Mouse (Mus musculus) adrenal gland, postnatal 4 days (tissue): ENCODE measurements around the gene Nipal3. TPM values are rescaled to one million over a fixed set of nuclear protein-coding genes. Genes with fewer than 3 reads are reported as not detected.

ENCODE experiments used
- DNase-seq, 2 experiments: peaks; one replicate each; pipeline ENCODE4 v3.0.0; 2021 to 2022; ENCODE audit warnings: low spot score in 2 of 2, mixed read lengths in 2 of 2
- long read RNA-seq, 2 experiments: library from polyadenylated mRNA; stranded (forward); transcript quantifications; one replicate each; pipeline ENCODE4 v2.0.0; 2021
- total RNA-seq, 2 experiments: library from RNA; stranded (reverse); gene quantifications; 2 replicates each; pipeline ENCODE4 v1.2.3; 2021

The Nipal3 gene
- total RNA-seq = 10 to 100 TPM; 14.0 to 24.1 TPM
- long read RNA-seq, experiment 1, full-length matches to known transcripts = 3 of 10 reads
- long read RNA-seq, experiment 1, partial matches to known transcripts = 0 of 10 reads
- long read RNA-seq, experiment 1, other reads (novel, unspliced or antisense) = 7 of 10 reads
- long read RNA-seq, experiment 2, full-length matches to known transcripts = 8 of 21 reads
- long read RNA-seq, experiment 2, partial matches to known transcripts = 2 of 21 reads
- long read RNA-seq, experiment 2, other reads (novel, unspliced or antisense) = 11 of 21 reads

DNA sequence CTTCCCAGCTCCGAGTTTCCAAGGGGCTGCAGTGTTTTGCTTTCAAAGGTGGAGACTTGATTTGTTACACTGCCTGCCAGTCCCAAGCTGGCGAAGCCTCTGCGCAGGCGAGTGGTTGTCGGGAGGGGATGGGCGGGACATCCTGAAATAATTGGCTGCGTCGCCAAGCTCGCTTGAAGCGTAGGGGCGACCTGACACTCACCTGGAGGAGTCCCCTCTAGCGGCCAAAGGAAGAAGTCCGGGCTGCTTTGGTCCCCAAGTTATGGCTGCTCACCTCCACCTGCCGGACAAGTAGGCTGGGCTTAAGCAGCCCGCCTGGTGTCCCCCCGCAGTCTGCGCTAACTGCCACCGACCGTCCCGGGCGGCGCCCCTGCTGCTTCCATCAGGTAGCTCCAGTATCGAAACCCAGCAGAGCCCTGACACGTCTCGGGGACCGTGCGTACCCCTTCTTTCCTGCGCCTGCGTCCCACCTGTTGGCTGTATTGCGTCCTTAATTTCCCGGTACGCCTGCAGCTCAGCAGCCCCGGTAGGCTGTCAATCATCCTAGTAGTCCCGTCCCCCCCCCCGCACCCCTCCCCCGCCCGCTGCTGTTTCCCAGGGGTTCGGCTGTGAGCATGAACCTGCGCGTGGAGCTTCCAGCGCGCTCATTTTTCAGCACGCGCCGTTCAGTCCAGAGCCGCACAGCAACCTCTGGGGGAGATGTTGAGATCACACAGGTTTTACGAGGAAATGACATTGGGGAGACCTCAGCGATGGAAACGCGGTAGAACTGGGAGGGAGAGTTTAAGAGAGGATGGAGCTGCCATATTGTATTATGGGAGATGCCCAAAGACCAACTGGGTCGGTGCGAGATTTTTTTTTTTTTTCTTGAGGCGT lies at the start of gene Nipal3, which contains the start of gene Stpg1:
Nipal3 (minus strand) TSS at position 518 of the 876 bp plus-strand sequence.
Stpg1 (plus strand) TSS at position 270 of the 876 bp plus-strand sequence.
- peak; percentile 43 to 73 for DNase-seq

DNA sequence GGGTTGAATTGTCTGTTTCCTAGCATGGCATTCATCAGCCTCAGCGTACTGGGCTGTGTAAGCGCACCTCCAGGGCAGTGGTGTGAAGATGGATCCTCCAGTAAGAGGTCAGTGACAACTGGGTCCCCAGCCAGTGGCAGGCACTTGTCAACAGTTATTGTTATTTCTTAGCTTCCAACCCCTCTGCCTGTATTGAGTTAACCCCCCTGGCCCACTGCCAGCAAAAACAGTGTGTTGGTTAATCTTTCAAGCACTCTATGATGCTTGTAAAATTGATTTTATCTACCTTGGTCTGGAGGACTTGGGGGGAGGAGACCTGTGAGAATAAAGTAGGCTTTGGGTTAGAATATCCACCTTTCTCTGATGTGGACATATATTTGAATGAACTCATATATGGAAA lies 49.4 kb upstream of the Nipal3 start:
- no peak for DNase-seq

DNA sequence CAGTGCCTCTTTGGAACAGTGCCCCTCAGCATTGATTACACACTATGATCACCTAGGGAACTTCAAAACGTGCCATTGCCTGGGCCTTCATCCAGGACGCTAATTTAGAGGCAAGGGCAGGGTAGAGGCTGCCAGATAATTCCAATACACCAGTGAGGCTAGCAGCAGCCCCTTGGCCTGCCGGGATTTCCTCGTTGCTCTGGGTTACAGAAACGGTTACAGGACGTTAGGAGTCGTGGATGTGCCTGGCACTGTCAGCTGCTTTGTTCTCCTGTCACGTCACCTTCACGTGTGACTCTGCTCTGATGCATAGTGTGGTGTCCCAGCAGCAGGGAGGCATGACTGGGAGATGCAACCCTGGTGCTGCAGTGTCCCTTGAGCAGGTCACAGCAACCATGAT lies 45.2 kb upstream of the Nipal3 start:
- no peak for DNase-seq

DNA sequence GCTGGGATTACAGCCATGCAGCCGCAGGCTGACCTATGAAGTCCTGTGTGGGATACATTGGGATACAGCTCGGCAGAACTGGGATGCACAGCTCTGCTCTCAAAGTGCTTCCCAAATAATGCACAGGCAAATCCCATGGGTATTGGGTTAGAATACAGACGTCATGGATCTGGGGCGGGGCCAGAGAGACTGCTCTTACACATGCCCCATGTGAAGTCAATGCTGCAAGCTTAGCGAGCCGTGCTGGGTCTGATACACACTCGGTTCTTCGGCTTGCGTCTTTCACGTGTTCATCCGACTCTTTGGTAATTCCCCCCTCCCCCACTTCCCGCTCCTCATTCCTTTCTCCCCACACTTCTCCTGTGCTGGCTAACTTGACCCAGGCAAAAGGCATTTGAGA lies 44.2 kb upstream of the Nipal3 start:
- DNase-seq = no peak

DNA sequence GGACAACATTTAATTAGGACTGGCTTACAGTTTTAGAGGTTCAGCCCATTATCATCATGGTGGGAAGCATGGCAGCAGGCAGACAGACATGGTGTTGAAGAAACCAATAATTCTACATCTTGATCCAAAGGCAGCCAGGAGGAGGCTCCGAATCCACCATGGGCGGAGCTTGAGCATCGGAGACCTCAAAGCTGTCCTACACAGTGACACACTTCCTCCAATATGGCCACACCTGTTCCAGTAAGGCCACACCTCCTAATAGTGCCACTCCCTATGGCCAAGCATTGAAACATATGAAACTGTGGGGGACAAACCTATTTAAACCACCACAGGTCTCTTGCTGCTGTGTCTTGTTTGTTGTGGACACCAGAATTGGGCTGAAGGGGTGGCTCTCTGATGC lies 40.2 kb upstream of the Nipal3 start:
- no peak for DNase-seq

DNA sequence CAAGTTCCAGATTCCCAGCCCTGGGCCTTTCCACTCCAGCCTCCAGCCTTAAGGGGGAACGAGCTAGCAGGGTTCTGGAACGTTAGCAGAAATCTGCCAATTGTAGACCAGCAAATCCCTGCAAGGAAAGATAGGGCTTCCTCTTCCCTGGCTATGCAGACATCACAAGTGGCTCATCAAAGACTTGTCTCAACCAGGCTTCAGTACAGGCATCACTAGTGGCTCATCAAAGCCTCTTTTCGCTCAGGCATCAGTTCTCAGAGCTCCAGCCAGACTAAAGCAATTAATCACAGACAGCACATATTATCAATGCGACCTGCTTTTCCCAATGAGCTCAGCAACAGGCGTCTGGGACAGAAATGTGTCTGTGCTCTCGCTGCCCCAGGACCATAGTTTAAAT lies 38.2 kb upstream of the Nipal3 start:
- DNase-seq = no peak

DNA sequence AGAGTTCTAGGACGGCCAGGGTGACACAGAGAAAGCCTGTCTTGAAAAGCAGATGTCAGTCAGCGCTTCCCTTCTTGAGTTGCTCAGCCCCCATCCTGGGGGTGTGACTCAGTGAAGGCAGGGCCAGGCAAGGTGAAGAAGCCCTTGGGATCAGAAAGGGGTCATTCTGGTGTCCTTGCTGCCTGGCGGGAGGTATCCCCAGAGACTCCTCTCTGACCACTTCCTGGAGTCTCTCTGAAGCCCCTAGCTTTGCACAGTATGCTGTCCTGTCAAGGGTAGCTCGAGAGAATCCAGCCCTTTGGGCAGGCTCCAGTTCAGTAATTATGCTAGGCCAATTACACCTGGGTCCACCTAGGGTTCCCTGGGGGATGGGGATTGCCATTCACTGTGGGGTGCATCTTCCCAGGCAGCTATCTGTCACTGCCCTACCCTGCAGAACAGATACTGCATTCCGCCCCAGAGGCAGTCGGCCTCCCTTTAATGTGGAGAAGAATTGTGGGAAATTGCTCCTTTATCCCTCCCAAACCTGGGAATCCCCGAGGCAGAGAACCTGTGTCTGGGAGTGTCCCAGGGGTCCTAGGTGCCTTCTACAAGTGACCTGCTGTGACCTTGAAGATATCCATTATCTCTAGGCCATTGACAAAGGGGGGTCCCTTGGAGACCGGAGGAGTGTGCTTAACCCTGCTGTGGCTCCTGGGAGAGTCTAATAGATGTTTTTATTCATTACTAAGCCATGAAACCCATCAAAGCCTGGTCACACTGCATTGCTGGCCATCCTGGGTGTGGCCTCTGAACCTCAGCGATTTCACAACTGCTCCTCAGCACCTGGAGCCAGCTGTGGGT lies 37.2 kb upstream of the Nipal3 start:
- no peak for DNase-seq

DNA sequence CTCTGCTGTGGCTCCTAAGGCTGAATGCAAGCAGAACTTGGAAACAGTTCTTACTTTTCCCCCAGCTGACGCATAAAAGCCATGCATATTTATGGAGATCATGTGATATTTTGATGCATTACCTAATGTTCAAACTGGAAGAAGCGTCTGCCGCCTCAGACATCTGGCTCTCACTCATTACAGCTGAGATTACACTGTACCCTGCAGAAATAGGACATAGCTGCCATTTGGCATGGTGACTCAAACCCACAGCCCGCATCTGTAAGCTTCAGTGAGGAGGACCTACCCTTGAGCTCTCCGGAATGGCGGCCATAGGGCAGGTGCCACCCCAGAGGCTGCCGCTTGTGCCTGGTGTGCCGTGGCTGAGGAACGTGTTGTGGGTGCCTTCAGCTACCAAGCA lies 36.4 kb upstream of the Nipal3 start:
- DNase-seq = no peak

DNA sequence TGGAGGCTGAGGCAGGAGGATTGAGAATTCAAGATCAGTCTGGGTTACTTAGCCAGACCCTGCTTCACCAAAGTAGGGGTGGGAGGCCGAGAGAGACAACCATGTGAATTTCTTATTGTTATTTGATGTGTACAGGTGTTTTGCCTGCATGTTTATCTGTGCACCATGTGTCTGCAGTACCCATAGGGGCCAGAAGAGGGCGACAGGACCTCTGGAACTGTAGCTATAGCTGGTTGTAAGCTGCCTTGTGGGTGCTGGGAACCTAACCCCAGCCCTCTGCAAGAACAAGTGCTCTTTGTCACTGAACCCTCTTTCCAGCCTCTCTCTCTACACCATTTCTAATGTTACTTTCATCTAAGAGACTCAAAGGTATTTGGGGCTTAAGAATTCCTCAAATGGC lies 35.4 kb upstream of the Nipal3 start:
- no peak for DNase-seq

DNA sequence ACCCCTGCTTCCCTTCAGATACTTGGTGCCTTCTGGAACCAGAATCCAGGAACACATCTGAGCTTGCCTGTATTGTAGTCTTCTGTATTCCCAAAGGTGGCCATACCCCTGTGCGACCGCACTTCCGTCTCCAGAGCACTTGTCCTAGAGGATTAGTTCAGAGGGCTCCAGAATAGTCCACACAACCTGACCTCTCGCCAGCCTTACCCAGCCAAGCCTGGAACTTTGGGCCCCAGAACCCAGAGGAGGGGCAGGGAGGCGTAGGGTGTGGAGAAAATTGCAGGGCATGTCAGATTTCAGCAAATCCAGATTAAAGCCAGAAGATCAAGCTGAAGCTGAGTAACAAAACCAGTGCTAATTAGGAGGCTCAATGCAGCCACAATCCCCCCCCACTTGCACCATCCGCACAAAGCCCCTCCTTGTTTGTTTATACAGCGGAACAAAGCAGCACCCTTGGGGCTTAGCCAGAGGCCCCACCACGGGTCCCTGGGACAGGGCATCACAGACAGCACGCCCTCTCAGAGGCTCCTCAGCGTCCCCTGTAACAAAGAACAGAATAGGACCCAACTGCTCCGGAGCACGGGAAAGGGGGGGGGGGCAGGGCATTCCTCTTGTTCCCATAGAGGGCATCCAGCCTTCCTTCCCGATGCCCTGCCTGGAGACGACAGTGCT lies 31.3 kb upstream of the Nipal3 start:
- DNase-seq = no peak

DNA sequence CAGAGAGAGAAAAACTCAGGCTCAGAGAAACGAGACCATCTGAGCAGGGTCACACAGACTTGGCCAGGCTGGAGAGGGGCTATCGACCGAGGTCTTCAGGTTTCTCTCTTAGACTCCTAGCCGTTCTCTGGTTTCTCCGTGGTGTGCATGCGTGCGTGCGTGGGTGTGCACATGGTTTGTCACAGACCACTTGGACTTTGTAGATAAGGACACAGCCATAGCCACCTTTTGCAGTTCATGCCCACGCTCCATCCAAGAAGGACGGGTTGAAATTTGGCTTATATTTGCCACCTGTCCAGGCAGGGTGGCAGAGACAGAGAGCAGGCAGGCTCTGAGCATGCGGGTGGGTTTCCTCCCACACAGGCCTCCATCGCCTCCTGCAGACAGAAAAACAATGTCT lies 30.2 kb upstream of the Nipal3 start:
- DNase-seq = no peak

DNA sequence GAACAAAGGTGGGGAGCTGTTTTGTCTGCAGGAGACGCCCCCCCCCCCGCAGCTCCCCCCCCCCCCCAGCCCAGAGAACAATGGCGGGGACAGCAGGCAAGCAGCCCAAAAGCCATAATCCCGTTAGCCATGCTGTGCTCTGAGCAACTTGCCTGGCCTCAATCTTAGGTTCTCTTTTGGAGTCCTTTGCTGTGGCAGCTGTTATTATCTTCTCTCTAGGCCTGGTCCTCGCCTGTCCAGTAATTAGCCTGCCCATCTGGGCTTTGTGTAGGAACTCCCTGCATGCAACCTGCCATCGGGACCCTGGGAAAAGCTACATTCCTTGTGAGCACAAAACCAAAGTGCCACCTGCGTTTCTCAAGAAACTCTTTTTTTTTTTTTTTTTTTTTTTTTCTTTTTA lies 29.1 kb upstream of the Nipal3 start:
- DNase-seq = no peak

DNA sequence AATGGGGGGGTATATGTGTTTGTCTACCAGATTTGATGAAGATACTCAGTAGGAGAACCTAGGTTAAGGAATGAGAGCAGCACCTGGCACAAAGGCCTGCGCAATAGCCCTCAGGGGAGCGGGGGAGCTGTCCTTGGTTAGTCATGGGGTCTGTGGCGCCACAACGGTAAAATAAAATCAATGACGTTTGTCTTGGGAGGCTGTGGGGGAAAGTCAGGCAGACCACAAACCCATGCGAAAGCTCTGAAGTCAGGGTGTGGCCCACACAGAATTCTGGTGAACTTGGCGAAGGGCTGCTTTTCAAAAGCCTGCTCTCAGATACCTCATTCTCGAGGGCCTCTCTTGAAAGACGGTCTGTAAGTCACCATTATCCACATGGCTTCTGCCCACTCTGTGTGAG lies 25.6 kb upstream of the Nipal3 start:
- no peak for DNase-seq

DNA sequence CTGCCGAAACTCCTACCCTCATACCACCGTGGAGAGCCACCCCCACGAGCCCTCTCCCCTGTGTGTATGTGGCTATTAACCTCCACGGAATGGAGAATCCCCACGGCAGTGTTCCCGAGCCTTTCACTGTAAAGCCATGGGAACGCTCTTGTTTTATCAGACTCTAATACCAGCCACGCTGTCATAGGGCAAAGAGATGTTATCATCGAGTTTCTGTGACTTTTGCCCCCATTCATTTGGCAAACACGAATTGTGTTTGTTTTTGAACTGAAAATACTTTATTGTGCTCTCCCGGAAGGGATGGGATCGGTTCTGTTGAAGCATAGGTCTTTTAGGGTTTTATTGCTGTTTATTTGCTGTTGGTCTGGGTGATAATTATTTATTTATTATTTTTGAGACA lies 23.3 kb upstream of the Nipal3 start:
- DNase-seq = no peak

DNA sequence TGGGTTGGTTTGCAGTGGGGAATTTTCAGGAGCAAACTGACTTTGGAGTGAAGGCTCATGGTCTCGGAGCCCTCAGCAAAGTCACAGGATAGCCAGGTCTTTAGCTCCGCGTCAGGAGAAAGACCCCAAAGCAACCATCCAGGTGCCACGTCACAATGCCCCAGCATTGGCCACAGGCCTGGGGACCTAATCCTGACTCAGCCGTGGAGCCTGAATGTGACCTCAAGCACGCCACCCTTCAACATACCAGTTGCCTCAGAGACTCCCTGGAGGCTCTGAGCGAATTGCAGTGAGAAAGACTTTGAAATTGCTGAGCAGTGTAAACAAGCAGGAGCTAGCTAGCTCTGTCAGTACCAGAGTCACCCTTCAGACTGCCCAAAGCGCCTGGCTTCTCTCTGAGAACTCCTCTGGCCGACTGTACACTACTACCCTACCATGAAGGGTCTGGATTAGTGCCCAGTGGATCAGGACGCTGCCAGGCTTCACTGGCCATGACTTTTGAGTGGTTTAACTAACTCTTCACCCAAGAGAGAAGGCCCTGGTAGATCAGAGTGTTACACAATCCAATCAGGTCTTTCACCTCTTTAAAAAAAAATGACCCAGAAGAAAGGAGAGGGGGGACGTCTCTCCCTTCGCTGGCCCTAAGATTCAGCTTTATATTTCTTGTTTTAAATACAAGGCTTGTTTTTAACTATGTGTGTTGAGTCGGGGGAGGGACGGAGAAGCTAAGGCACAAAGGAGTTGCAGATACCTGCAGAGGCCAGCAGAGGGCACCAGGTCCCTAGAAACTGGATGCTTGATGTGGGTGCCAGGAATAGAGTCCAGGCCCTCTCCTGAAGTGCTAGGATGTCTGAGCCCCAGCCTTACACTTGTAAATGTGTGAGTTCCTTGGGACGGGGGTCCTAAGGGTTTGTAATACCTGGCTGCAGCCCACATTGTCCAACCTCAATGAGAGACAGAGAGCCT lies 21.8 kb upstream of the Nipal3 start:
- DNase-seq = no peak

DNA sequence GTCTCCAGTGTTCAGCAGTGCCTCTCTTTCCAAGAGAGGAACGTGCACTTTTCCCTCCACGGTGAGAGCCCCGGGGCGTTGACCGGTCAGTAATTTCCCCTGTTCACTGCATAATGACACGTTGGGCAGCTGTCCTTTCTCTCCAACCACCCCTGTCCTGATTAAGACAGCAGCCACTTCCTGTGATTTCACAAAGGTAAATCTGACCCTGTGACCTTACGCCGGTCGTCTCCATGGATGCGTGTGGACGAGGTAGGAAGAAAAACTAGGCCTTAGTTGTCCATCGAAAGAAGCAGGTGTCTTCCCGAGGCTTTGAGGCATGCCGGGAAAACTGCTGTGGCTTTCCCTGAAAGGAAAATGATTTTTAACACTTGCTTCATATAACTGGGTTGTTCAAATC lies 20.1 kb upstream of the Nipal3 start:
- no peak for DNase-seq

DNA sequence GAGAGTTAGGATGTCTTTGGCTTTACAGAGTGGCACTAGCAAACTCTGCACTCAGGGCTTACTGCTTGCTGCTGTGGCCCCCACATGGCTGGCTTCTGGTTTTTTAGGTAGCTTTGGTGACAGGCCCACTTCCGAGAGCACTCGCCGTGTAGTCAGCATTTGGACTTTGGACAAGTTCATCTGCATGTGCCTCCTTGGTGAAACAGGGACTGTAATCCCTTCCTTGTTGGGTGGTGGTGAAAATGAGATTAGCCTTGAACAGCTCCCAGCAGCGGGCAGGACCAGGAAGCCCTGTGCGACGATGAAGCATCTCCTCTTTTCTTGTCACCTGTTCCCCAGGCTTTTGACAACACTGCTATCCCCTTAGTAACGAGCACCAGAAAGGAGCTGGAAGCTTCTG lies 19.0 kb upstream of the Nipal3 start:
- no peak for DNase-seq

DNA sequence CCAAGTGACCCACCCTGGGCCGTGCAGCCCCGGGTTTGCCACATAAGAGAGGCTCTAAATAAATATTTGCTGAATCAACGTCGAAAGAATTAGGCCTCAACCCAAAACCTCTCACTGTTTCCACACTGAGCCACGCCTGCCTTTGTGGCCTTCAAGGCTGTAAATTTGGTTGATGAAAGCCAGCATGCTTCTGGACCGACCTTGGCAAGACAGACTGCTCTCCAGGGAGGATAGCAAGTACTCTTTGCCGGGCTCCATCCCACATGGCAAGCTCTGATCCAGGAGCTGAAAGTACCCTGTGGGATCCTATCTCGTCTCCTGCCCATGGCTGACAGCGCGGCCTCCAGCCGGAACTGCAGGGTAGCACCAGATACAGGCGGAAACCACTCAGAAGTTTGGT lies 14.7 kb upstream of the Nipal3 start:
- DNase-seq = no peak

DNA sequence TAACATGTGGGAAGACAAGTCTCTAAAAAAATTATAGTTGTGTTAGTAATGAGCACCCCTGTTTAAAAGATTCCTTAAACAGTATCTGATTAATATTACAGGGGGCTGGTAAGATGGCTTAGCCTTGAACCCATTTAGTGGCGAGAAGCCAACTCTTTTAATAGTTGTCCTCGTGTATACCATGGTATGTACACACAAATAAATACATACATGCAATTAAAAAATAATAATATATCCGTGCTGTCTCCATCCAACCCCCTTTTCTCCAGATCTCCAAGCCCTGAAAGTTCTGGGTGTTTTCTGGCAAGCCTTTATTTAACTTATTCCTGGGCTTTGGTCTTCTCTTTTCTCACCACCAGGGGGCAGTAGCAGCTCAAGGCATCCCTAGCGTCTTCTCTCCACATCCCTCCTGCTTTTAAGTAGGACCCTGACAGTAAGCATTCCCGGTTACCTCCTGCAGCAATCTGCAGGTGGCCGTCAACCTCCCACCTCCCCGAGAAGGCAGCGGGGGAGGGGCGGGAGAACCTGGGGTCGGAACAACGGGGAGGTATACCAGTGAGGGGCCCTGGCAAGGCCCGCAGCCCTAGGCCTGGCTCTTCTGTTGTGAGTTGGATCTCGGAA lies 13.7 kb upstream of the Nipal3 start:
- peak in 1 of 2 experiments; percentile 59 for DNase-seq
